Mouse (Mus musculus): ENCODE measurements around the gene Prr12. TPM values are rescaled to one million over a fixed set of nuclear protein-coding genes. Genes with fewer than 3 reads are reported as not detected.

The Prr12 gene
- polyA plus RNA-seq, 1 experiment, result 14.6 TPM

- Histone ChIP-seq H3K4me3 (ENCODE audit: insufficient read depth, low read length) (no peak overlapping the region), H3K27ac (ENCODE audit: insufficient read depth, low read length) (no peak overlapping the region), H3K4me1 (ENCODE audit: control insufficient read depth, insufficient read depth, low read length) (no peaks in the 10 kb centered on the region)
- TF ChIP-seq POLR2A (IDR thresholded peaks at IDR 0.05; ENCODE audit: extremely low read depth, insufficient read depth, low read length) (no peak), CTCF (IDR thresholded peaks at IDR 0.05; ENCODE audit: extremely low read depth, insufficient read depth, low read length) (no peak)
These were observed 71.1 kb downstream of the Prr12 start for GRCm38 (mm10) chr7:44981539-44981938.

GRCm38 (mm10) chr7:44978300-44978699, 74.4 kb downstream of the Prr12 start:
- H3K27ac ChIP-seq (ENCODE audit: insufficient read depth, low read length), result no peak overlapping the region
- H3K4me1 ChIP-seq (ENCODE audit: control insufficient read depth, insufficient read depth, low read length), result no peaks in the 10 kb centered on the region
- no peak overlapping the region for H3K4me3 ChIP-seq (ENCODE audit: insufficient read depth, low read length)
- TF ChIP-seq POLR2A (IDR thresholded peaks at IDR 0.05; ENCODE audit: extremely low read depth, insufficient read depth, low read length) (no peak), CTCF (IDR thresholded peaks at IDR 0.05; ENCODE audit: extremely low read depth, insufficient read depth, low read length) (0 out of 2 replicates have a peak, but pooled peaks have one; percentile 4)

Other genes with a start within 250 kb of the Prr12 start
- 28.8 and 29.6 TPM in 2 replicates for gene Nup62, start 236.8 kb downstream of the Prr12 start, polyA plus RNA-seq (2012; rRNA removed)
- 1.9 and 2.3 TPM in 2 replicates for gene Il4i1, start 236.5 kb downstream of the Prr12 start, polyA plus RNA-seq (2012; rRNA removed)
- 15.9 and 17.5 TPM in 2 replicates for gene Atf5, start 236.2 kb downstream of the Prr12 start, polyA plus RNA-seq (2012; rRNA removed)
- gene Akt1s1, start 203.9 kb downstream of the Prr12 start, polyA plus RNA-seq (2012; rRNA removed), result 97.5 and 101 TPM in 2 replicates
- gene Tbc1d17, start 203.8 kb downstream of the Prr12 start, polyA plus RNA-seq (2012; rRNA removed), result 95.0 and 99.8 TPM in 2 replicates
- gene Pnkp, start 195.7 kb downstream of the Prr12 start, polyA plus RNA-seq (2012; rRNA removed), result 35.6 and 40.8 TPM in 2 replicates
- gene Ptov1, start 183.1 kb downstream of the Prr12 start, polyA plus RNA-seq (2012; rRNA removed), result 359 and 377 TPM in 2 replicates
- 121 and 129 TPM in 2 replicates for gene Med25, start 160.2 kb downstream of the Prr12 start, polyA plus RNA-seq (2012; rRNA removed)
- gene Fuz, start 156.8 kb downstream of the Prr12 start, polyA plus RNA-seq (2012; rRNA removed), result 28.6 and 30.7 TPM in 2 replicates
- gene Ap2a1, start 123.4 kb downstream of the Prr12 start, polyA plus RNA-seq (2012; rRNA removed), result 241 and 247 TPM in 2 replicates
- 1.5 and 2.0 TPM in 2 replicates for gene Tsks, start 109.7 kb downstream of the Prr12 start, polyA plus RNA-seq (2012; rRNA removed)
- gene Cpt1c, start 78.0 kb downstream of the Prr12 start, polyA plus RNA-seq (2012; rRNA removed), result 154 and 164 TPM in 2 replicates
- 162 and 169 TPM in 2 replicates for gene Prmt1, start 66.3 kb downstream of the Prr12 start, polyA plus RNA-seq (2012; rRNA removed)
- 82.4 and 87.4 TPM in 2 replicates for gene Irf3, start 55.2 kb downstream of the Prr12 start, polyA plus RNA-seq (2012; rRNA removed)
- 6.0 and 6.2 TPM in 2 replicates for gene Bcl2l12, start 54.2 kb downstream of the Prr12 start, polyA plus RNA-seq (2012; rRNA removed)
- 126 and 128 TPM in 2 replicates for gene Scaf1, start 36.5 kb downstream of the Prr12 start, polyA plus RNA-seq (2012; rRNA removed)
- 34.2 and 38.3 TPM in 2 replicates for gene Rras, start 34.9 kb downstream of the Prr12 start, polyA plus RNA-seq (2012; rRNA removed)
- gene Nosip, start 9.5 kb upstream of the Prr12 start, polyA plus RNA-seq (2012; rRNA removed), result 89.5 and 92.3 TPM in 2 replicates
- 21.4 and 23.2 TPM in 2 replicates for gene Prrg2, start 9.8 kb upstream of the Prr12 start, polyA plus RNA-seq (2012; rRNA removed)
- 12.8 and 13.1 TPM in 2 replicates for gene Rcn3, start 39.3 kb upstream of the Prr12 start, polyA plus RNA-seq (2012; rRNA removed)
- gene Fcgrt, start 51.0 kb upstream of the Prr12 start, polyA plus RNA-seq (2012; rRNA removed), result 30.7 and 37.0 TPM in 2 replicates
- gene Rps11, start 71.6 kb upstream of the Prr12 start, polyA plus RNA-seq (2012; rRNA removed), result 361 and 402 TPM in 2 replicates
- 1,470 and 1,570 TPM in 2 replicates for gene Rpl13a, start 75.9 kb upstream of the Prr12 start, polyA plus RNA-seq (2012; rRNA removed)
- 0.08 and 0.32 TPM in 2 replicates for gene Gm45713, start 83.3 kb upstream of the Prr12 start, polyA plus RNA-seq (2012; rRNA removed)
- 18.4 and 20.8 TPM in 2 replicates for gene Flt3l, start 83.6 kb upstream of the Prr12 start, polyA plus RNA-seq (2012; rRNA removed)
- gene Pih1d1, start 101.4 kb upstream of the Prr12 start, polyA plus RNA-seq (2012; rRNA removed), result 59.4 and 60.2 TPM in 2 replicates
- 8.1 and 10.3 TPM in 2 replicates for gene Aldh16a1, start 101.7 kb upstream of the Prr12 start, polyA plus RNA-seq (2012; rRNA removed)
- 1,033 and 1,121 TPM in 2 replicates for gene Slc17a7, start 111.1 kb upstream of the Prr12 start, polyA plus RNA-seq (2012; rRNA removed)
- 0.38 and 0.62 TPM in 2 replicates for gene Gfy, start 126.7 kb upstream of the Prr12 start, polyA plus RNA-seq (2012; rRNA removed)
- gene Pth2, start 128.1 kb upstream of the Prr12 start, polyA plus RNA-seq (2012; rRNA removed), result not detected in 2 replicates
- 4.7 and 5.0 TPM in 2 replicates for gene Ccdc155, start 152.0 kb upstream of the Prr12 start, polyA plus RNA-seq (2012; rRNA removed)
- 41.4 and 47.2 TPM in 2 replicates for gene Dkkl1, start 159.3 kb upstream of the Prr12 start, polyA plus RNA-seq (2012; rRNA removed)
- 5.0 and 6.4 TPM in 2 replicates for gene Tead2, start 162.9 kb upstream of the Prr12 start, polyA plus RNA-seq (2012; rRNA removed)
- gene Cd37, start 186.2 kb upstream of the Prr12 start, polyA plus RNA-seq (2012; rRNA removed), result 10.6 and 11.9 TPM in 2 replicates
- gene Slc6a16, start 188.2 kb upstream of the Prr12 start, polyA plus RNA-seq (2012; rRNA removed), result 2.1 TPM in 2 replicates
- gene Slc6a21, start 224.6 kb upstream of the Prr12 start, polyA plus RNA-seq (2012; rRNA removed), result 0.08 and 0.30 TPM in 2 replicates

Data from cortical plate, adult 2 months (tissue).